Mouse (Mus musculus): ENCODE measurements around the gene Acta2.

Acta2 gene

GRCm38 (mm10) chr19:34254880-34255681 lies at the start of gene Acta2:
TSS of gene Acta2 (minus strand) at chr19:34255590.
- peak; percentile 17 for DNase-seq (ENCODE audit: low spot score)

- DNase-seq (ENCODE audit: low spot score): no peak
Observed at GRCm38 (mm10) chr19:34304917-34305316, 49.5 kb upstream of the Acta2 start.

- DNase-seq (ENCODE audit: low spot score): no peak
Observed at GRCm38 (mm10) chr19:34300430-34300829, 45.0 kb upstream of the Acta2 start.

GRCm38 (mm10) chr19:34299229-34299628 lies 43.8 kb upstream of the Acta2 start:
- DNase-seq (ENCODE audit: low spot score): no peak

GRCm38 (mm10) chr19:34298531-34298930 lies 43.1 kb upstream of the Acta2 start:
- DNase-seq (ENCODE audit: low spot score): no peak

- DNase-seq (ENCODE audit: low spot score): no peak
Observed at GRCm38 (mm10) chr19:34295442-34295841, 40.1 kb upstream of the Acta2 start.

GRCm38 (mm10) chr19:34293376-34293947 lies 38.1 kb upstream of the Acta2 start:
- DNase-seq (ENCODE audit: low spot score): no peak

- DNase-seq (ENCODE audit: low spot score): no peak
Observed at GRCm38 (mm10) chr19:34292701-34293100, 37.3 kb upstream of the Acta2 start.

GRCm38 (mm10) chr19:34291956-34292355 lies 36.6 kb upstream of the Acta2 start:
- no peak for DNase-seq (ENCODE audit: low spot score)

- DNase-seq (ENCODE audit: low spot score): no peak
Observed at GRCm38 (mm10) chr19:34291379-34291778, 36.0 kb upstream of the Acta2 start.

GRCm38 (mm10) chr19:34290872-34291341 lies 35.5 kb upstream of the Acta2 start:
- DNase-seq (ENCODE audit: low spot score): no peak

GRCm38 (mm10) chr19:34289948-34290789 lies 34.8 kb upstream of the Acta2 start, which contains the start of gene Fas:
TSS of gene Fas (plus strand) at chr19:34290666.
- DNase-seq (ENCODE audit: low spot score): peak; percentile 70

GRCm38 (mm10) chr19:34288696-34289095 lies 33.3 kb upstream of the Acta2 start:
- no peak for DNase-seq (ENCODE audit: low spot score)

- no peak for DNase-seq (ENCODE audit: low spot score)
Observed at GRCm38 (mm10) chr19:34287656-34288415, 32.4 kb upstream of the Acta2 start.

GRCm38 (mm10) chr19:34287221-34287620 lies 31.8 kb upstream of the Acta2 start:
- DNase-seq (ENCODE audit: low spot score): no peak

- no peak for DNase-seq (ENCODE audit: low spot score)
Observed at GRCm38 (mm10) chr19:34284826-34285225, 29.4 kb upstream of the Acta2 start.

- DNase-seq (ENCODE audit: low spot score): no peak
Observed at GRCm38 (mm10) chr19:34284383-34284782, 29.0 kb upstream of the Acta2 start.

- DNase-seq (ENCODE audit: low spot score): no peak
Observed at GRCm38 (mm10) chr19:34283614-34284013, 28.2 kb upstream of the Acta2 start.

GRCm38 (mm10) chr19:34278078-34278477 lies 22.7 kb upstream of the Acta2 start:
- no peak for DNase-seq (ENCODE audit: low spot score)

- DNase-seq (ENCODE audit: low spot score): no peak
Observed at GRCm38 (mm10) chr19:34273073-34273472, 17.7 kb upstream of the Acta2 start.

GRCm38 (mm10) chr19:34270824-34271464 lies 15.6 kb upstream of the Acta2 start:
- no peak for DNase-seq (ENCODE audit: low spot score)

All from ovary, adult 18-20 months (tissue).